Mouse (Mus musculus) midbrain, embryonic 12.5 days (tissue): Measurements from ENCODE around the gene A730049H05Rik. TPM values are rescaled to one million over a fixed set of nuclear protein-coding genes. Genes with fewer than 3 reads are reported as not detected.

ENCODE experiments used
- ATAC-seq: fragments of 200-750 bp; cut with Nextera tagmentation; 2 replicates; pipeline ENCODE4 v1.8.0; 2017; ENCODE audit warnings: low read depth, moderate TSS enrichment, moderate library complexity; ENCODE audit not compliant: low FRiP score
- H3K27ac ChIP-seq: fragments of 300-500 bp; sonication (generic); replicated peaks from 2 replicates; pipeline ENCODE4 v1.5.1; 2016; ENCODE audit warnings: mild to moderate bottlenecking
- H3K27me3 ChIP-seq: fragments of 300-500 bp; sonication (generic); 2 replicates; pipeline ENCODE4 v1.6.1; 2016; ENCODE audit warnings: mild to moderate bottlenecking
- H3K36me3 ChIP-seq: fragments of 300-500 bp; sonication (generic); 2 replicates; pipeline ENCODE4 v1.6.1; 2016
- H3K4me1 ChIP-seq: fragments of 300-500 bp; sonication (generic); 2 replicates; pipeline ENCODE4 v1.6.1; 2016
- H3K4me2 ChIP-seq: fragments of 300-500 bp; sonication (generic); replicated peaks from 2 replicates; pipeline ENCODE4 v1.6.1; 2016; ENCODE audit warnings: mild to moderate bottlenecking, moderate library complexity
- H3K4me3 ChIP-seq: fragments of 300-500 bp; sonication (generic); 2 replicates; pipeline ENCODE4 v1.5.1; 2016; ENCODE audit warnings: mild to moderate bottlenecking
- H3K9ac ChIP-seq: fragments of 300-500 bp; sonication (generic); replicated peaks from 2 replicates; pipeline ENCODE4 v1.6.1; 2016; ENCODE audit warnings: mild to moderate bottlenecking, moderate library complexity
- H3K9me3 ChIP-seq: fragments of 300-500 bp; sonication (generic); 2 replicates; pipeline ENCODE4 v1.6.1; 2016; ENCODE audit warnings: mild to moderate bottlenecking
- WGBS: fragments of 180-500 bp; shearing (Covaris S2); methylation state at CpG from one replicate; pipeline ENCODE4 v1.1.7; 2016; 5-methylcytosine and 5-hydroxymethylcytosine counted together
- polyA plus RNA-seq: library from polyadenylated mRNA; unstranded; fragments of >200 nt; fragmentation: Nextera tagmentation; extraction: Ambion mirVana; gene quantifications from 2 replicates; pipeline ENCODE4 v1.2.1, GENCODE M21; 2016

A730049H05Rik gene
- polyA plus RNA-seq, 1 experiment from 2014 or later: 0.29 TPM

GRCm38 (mm10) chr6:92891535-92891934, 75.3 kb downstream of the A730049H05Rik start:
- Histone ChIP-seq H3K27ac (no peak overlapping the region), H3K4me2 (no peak overlapping the region), H3K9me3 (no peaks in the 10 kb centered on the region), H3K9ac (no peak overlapping the region), H3K4me1 (peaks cover 4% of the 10 kb centered on the region; the same call in 1 of the 2 replicates), H3K36me3 (no peaks in the 10 kb centered on the region), H3K4me3 (no peak overlapping the region), H3K27me3 (no peaks in the 10 kb centered on the region)
- no peak for ATAC-seq
- WGBS: 76% methylated on average over 1 of the region's 1 CpGs

Other genes with a start within 250 kb of the A730049H05Rik start
- gene Prickle2, start 110.3 kb upstream of the A730049H05Rik start, polyA plus RNA-seq: 12.1 and 12.7 TPM in 2 replicates
- not detected in 2 replicates for gene Gm15737, start 52.9 kb downstream of the A730049H05Rik start, polyA plus RNA-seq
- gene Adamts9, start 127.0 kb downstream of the A730049H05Rik start, polyA plus RNA-seq: 1.1 and 1.7 TPM in 2 replicates